Mouse (Mus musculus): ENCODE measurements around the gene Samd4.

The Samd4 gene

DNA sequence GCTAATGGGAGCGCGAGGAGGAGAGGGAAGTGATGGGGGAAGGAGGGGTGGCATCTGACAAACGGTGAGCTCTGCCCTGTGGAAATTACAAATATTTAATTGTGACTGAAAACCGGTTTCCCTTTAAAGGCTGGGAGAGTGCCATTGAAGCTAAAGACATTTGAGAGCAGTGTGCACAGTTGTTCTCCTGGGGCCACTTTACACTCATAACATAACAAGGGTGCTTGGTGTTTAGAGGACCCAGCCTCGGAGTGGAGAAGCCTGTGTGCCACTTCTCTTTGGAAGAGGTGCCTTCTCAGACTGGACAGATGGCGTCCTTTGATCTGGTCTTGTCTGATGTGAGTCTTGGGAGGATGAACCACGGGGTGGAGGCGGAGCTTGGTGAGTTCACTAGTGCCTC lies 26.2 kb downstream of the Samd4 start:
- no peak for DNase-seq (ENCODE audit: low spot score in 2 of 2)

DNA sequence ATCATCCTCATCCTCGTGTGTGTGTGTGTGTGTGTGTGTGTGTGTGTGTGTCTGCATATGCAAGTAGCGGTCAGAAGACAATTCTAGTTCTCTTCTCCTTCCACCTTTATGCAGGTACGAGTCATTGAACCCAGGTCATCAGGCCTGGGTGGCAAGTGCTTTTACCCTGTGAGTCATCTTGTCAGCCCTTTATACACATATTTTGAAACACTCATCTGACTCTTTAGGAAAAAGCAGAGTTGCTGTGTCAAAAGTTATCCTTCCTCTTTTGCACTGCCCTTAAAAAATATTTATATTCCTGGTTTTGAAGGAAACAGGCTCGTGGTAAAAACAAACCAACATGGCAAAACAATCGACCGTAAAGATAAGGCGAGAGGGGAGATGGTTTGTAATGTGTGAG lies 29.8 kb downstream of the Samd4 start:
- no peak for DNase-seq (ENCODE audit: low spot score in 2 of 2)

DNA sequence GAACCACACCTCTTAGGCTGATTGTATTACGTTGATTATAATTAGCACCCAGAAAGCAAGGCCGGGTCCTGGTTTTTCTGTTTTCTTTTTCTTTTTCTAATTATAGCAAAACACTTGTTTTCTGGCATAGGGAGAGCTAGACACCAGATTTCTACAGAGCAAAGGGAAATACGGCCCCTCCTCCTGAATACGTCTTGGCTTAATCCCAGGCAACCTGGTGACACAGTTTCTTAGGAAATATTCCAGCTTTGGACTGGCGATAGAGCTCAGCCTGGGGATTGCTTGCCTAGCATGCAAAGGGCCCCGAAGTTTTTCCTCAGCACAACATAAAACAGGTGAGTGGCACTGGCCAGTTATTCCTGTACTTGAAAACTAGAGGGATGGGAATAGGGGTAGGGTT lies 31.7 kb downstream of the Samd4 start:
- no peak for DNase-seq (ENCODE audit: low spot score in 2 of 2)

DNA sequence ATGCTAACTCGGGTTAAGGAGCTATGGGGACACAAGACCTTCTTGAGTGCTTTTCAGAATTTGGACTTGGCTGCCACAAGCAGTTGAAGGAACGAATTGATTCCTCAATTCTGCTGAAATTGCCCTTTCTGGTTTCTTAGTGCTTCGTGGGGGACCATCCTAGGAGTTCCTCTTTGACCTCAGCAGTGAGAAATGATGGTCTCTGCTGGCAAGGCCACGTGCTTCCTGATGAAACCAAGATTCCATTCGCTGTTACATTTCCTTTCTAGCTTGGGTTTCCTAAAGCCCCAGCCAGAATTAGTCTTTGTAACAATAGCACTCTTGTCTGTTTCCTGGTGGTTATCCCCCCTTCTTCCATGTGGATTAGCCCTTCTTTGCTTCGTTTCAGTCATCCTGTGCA lies 32.9 kb downstream of the Samd4 start:
- DNase-seq (ENCODE audit: low spot score in 2 of 2) = peak in 1 of 2 experiments; percentile 13

DNA sequence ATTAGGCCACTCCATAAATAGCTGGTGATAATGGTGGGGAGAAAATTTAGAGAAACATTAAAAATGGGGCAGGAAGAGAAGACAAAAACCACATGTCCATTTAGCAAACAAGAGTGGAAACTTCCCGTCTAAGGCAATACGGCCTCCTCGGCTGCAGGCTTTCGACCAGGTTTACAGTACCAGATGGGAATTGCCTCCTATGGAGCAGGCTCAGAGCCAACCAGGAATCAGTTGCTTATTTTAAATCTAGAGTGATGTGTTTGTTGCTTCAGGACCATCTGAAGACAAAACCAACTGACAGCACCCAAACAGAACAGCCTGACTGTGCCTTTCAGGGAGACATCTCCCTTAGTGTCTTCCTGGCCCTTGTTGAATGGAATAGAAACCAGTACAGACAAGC lies 33.9 kb downstream of the Samd4 start:
- no peak for DNase-seq (ENCODE audit: low spot score in 2 of 2)

DNA sequence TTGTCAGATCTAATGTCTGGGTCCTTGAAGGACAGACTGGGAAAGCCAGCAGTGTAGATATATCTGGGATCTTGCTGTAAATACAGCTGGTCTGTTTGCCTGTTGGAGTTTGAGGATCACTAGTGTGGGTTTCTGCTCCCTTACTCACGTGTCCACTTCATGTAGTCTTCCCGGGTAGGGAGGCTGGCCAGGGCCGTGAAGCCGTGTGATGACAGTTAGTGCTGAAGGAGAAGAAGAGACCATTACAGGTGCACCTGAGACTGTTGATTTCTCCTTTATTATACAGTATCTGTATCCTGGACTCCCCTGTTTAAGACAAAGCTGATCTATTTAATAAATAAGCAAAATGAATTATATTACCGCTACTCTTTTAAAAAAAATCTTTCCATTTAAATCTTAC lies 34.5 kb downstream of the Samd4 start:
- no peak for DNase-seq (ENCODE audit: low spot score in 2 of 2)

DNA sequence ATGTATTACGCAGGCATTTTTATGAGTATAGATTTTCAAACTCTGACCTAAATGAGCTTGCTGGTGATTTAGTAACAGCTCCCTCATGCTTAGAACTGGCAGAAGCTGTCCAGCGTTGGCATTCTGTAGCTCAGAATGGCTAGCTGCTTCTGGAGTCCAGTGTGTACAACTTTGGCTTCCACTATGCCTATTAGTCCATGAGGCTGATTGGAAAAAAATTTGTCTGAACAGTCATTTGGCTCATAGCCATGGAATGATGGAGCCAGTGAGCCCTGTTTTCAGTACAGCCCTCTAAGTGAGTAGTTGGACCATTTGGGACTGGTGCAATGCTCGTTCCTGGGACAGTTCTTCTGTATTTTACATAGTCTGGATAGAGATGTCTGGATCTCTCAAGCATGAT lies 34.9 kb downstream of the Samd4 start:
- no peak for DNase-seq (ENCODE audit: low spot score in 2 of 2)

DNA sequence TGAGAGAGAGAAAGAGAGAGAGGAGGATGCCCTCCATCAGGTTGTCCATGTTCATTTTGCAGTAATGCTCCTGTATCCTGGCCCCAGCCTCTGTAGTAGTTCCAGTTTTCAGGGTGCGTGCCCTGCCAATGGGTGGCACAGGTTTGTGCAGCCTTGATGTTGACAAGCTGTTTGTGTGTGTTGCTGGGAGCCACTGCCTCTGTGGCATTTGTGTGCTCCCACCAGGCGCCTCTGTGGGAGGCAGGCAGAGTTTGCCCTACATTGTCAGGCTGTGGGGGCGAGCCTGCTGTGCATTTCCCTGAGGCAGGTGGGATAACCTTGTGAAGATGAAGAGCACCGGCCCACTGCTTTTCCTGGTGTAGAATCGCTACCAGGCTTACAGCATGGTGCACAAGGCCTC lies 37.8 kb downstream of the Samd4 start:
- DNase-seq (ENCODE audit: low spot score in 2 of 2) = no peak

DNA sequence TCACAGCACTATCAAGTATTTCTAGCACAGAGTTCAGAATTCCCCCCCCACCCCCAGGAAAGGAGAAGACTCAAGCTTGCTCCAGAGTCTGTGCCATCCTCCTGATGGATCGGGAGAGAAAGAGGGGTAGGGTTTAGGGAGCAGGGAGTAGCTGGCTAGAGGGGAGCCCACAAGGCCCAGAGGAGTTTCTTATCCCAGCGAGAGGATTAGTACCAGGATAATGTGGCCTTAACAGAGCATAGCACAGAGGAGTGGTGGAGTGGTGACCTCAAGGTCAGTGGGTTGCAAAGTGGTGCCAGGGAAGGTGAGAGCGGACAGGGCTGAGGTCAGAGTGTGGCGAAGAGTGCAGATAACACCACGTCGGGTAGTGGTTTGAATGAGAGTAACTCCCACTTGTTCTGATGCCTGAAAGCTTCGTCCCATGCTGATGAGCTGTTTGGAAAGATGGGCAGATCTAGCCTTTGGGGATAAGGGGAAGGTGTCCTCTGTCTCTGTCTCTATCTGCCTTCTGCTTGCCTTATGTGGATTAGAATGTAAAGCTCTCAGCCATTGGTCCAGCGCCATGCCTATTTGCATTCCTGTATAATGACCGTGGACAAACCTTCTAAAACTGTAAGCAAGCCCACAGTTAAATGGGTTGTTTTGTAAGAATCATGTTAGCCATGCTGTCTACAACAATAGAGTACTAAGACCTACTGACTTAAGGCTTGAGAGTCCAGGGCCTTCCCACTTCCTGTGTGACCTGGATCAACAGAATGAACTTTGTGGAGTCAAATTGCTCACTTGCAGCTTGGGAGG lies 38.7 kb downstream of the Samd4 start:
- DNase-seq (ENCODE audit: low spot score in 2 of 2) = no peak

DNA sequence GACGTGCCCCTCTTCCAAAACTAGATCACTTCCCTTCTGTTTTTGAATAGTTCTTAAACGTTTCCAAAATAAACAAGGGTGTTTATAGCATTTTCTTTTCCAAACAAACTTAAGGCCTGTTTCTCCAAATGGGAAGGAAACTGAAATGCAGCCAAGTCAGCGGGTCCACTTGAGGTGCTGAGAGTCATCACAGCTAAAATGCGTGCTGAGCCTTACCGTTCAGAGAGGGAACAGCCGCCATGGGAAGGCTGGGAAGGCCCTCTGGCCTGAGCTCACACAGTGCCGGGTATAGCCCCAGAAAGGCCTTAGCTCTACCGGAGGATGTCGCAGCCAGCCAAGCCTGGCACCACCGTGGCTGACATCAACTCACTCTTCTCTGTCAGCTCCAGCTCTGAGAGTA lies 41.3 kb downstream of the Samd4 start:
- DNase-seq (ENCODE audit: low spot score in 2 of 2) = no peak

DNA sequence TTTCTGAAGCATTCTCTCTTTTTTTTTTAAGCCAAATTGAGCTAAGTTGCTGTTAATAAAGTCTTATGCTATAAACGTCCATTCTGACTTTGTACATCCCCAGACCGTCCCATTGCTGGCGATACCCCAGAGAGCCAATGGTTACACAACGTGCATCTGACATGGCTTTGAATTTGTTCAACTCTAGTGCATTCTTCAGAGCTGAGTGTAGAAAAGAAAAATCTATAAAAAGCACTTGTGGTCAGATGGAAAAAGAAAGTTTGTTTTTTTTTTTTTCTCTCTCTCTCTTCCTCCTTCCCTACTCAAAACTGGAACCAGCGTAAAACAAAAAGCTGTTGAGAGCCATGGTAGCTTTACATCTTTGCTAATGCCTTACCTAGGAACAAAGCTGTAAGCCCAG lies 41.8 kb downstream of the Samd4 start:
- DNase-seq (ENCODE audit: low spot score in 2 of 2) = no peak

DNA sequence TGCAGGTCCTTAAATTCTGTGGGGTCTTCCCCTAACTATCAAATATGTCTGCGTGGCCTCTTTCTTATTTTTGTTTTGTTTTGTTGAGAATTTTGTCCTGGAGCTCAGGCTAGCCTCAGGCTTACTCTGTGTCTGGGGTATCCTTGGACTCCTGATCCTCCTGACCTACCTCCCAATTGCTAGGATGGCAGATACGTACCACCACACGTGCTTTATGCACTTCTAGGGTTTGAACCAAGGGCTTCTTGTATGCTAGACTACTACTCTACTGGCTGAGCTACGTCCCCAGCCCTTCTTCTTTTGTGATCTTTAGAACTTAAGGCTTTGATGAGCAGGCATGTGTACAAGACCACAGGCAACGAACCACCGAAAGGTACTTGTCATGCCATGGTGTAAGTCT lies 45.9 kb downstream of the Samd4 start:
- no peak for DNase-seq (ENCODE audit: low spot score in 2 of 2)

DNA sequence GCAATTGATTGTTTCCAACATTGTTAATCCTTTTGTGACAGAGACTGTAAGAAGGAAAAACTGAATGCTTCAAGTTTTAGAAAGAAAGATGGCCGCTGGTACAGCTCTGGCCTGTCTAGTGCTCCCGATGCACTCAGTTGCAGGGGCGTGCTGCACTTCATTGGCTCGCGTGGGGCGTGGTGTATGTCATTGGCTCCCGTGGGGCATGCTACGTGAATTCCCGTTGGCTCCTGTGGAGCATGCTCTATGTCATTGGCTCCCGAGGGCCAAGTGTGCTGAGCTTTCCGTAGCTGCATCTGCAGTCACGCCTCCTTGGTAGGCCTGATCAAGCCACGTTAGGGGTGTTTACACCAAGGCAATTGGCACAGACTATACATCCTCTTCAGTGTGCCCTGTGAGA lies 49.5 kb downstream of the Samd4 start:
- no peak for DNase-seq (ENCODE audit: low spot score in 2 of 2)

DNA sequence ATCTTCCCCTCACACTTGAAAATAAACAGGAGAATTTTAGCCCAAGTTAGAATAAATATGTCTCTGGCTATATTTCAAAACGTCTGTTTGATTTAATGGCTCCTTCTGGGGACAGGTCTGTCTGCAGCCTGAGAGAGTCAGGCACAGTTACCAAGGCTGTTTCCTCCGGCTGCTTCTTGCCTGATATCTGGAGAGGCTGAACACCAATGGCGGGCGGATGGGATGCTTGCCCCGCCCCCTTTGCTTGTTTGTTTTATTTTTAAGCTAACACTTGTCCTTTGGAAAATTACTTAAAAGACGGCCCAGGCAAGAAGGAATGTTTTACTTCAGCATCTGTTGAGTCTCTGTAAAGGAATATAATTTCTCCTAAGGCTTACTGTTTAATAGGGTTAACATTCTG lies 50.1 kb downstream of the Samd4 start:
- no peak for DNase-seq (ENCODE audit: low spot score in 2 of 2)

DNA sequence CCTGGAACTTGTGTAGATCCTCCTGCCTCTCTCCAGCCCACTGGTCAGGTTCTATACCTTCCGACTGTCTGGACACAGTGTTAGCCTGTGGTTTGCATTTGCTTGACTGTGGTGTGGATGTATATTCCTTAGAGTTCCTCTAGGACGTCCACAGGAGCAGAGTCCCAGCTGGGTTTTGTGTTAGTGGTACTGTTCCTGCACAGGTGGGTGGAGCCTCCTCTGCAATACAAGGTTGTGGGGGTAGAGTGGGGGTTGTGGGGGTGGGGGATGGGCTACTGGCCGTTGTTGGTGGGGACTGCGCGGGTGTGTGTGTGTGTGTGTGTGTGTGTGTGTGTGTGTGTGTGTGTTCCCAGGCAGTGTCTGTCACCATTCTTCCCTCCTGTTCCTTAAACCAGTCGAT lies 58.4 kb downstream of the Samd4 start:
- no peak for DNase-seq (ENCODE audit: low spot score in 2 of 2)

DNA sequence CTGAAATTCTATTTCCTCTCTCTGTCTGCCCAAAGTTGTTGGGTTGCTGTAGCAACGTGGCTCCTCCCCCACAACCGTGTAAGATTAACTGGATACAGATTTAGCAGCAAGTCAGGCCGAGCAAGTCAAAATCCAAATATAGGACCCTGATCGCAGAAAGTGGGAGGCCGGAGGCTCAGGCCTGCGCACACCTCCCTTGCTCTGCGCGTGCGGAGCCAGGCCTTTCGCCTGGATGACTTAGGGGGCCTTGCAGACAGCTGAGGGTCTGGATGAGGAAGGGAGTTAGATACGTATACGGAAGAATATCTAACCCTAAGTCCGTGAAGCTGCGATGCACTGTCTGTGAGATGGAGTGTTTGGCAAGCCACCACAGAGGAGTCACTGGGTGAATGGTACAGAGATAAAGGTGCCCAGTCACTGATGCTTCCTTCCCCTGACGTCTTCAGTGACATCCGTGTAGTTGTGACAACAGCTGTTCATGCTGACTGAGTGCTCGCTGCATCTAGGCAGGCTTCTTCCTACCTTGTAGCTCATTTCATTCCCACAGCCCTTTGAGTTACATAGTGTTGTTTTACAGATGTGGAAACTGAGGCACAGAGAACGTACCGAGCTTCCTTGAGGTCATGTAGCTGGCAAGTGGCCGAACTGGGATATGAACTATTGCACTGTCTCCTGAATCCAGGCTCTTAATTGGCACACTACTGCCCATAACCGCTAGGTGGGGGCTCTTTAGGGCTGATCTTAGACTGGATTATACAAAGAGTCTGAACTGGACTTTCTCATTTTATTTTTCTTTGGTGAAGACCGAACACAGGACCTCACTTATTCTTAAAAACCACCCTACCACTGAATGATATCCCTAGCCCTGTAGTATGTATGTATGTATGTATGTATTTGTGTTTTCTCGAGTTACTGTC lies 59.5 kb downstream of the Samd4 start:
- DNase-seq (ENCODE audit: low spot score in 2 of 2) = no peak

DNA sequence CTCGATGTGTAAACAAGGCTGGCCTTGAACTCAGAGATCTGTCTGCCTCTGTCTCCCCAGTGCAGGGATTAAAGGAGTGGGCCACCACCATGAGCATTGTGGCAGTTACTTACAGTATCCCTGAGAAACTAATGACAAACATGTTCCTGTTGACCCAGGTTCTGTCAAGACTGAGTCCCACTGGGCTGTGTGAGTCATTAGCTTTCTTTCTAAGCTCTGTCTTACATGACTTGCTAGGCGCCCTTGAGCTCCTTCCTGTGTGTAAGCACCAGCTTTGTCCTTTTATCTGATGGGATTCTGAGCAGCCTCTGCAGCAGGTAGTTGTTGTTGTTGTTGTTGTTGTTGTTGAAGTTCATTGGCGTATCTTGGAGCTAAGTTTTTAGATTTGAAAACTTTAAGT lies 61.8 kb downstream of the Samd4 start:
- no peak for DNase-seq (ENCODE audit: low spot score in 2 of 2)

DNA sequence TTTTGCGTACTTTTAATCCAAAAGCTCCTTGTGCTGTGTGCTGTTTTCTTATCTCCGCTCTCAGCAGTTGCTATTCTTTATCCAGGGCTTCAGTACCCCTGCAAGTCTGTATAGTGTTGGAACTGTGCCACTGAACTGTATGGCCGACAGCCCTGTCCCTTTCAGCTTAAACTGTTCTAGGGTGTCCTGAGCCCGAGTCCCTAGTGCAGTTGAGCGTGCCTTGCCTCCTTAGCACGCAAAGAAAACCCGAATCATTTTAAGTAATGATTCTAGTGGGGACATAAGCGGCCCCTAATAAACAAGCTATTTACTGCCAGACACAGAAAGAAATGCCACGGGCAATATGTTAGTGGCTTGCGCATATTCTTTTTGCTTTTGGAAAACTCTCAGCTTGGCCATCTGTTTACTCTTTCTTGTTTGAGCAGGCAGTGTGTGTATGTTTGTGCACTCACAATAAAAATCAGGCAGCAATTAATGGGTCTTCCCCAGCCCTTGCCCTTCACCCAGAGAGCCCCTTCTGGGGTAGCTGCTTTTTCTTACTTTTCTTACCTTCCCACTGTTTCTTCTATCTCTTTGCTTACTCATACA lies 63.3 kb downstream of the Samd4 start:
- no peak for DNase-seq (ENCODE audit: low spot score in 2 of 2)

DNA sequence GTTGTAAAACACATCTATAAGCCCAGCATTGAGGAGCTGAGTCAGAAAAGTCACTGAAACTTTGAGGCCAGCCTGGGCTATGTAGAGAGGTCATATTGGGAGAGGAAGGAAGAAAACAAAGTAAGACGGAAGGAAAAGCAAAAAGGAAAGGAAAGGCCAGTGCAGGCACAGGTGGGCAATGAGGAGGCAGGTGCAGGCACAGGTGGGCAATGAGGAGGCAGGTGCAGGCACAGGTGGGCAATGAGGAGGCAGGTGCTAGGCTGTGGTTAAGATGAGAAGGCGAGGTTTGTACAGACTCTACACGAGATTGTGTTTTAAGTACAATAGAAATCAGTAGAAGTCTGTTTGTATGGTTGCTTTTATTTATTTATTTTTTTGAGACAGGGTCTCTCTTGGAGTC lies 65.0 kb downstream of the Samd4 start:
- no peak for DNase-seq (ENCODE audit: low spot score in 2 of 2)

DNA sequence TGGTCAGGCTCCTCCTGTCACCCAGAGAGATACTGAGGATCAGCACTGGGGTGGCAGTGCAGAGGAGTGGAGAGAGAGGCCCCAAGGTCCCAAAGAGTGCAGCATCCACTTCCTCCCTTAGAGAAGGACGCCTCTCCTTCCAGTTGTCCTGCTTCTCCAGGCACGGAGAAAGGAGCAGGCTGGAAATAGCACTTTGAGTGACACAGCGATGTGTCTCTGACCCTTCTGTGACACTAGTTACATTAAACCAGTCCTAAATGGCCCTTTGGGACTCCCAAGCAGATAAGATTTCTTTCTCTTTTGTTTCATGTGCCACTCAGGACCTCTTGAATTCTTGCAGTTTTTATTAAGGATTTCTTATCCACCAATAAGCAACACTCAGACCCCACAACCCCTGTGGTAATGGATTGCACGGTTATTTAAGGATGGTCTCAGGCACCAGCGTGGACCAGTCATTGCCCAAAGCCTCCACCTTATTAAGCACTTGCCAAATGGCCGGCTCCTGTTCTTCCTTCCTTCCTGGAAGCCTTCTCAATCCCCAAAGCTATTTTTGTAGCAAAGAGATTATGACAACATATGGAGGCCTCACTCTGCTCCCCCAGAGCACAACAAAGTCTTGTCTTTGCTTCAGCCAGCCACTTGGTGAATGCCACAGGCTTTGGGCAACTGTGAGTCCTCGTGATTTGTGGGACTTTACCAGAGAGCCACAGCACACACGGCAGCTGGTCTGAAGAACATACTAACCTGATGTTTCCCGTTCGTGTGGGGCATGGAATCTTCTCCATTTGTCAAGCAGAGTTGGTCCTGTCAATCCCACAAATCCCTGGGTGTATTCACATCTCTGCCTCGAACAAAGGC lies 68.1 kb downstream of the Samd4 start:
- no peak for DNase-seq (ENCODE audit: low spot score in 2 of 2)

DNA sequence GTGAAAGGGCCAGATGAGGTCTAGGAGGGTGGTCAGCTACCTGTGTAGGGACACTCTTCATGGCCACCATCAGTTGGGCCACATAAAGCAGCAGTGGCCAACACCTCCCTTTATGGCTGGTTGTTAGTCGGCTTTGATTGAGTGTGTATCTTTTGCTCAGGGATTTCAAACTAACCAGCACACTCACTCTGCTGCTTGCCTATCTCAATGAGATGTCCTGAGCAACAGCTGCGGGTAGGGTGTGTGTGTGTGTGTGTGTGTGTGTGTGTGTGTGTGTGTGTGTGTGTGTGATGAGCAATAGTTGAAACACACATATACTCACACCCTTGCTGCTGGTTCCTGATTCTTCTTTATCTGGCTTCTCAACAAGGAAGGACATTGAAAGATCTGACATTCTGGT lies 69.6 kb downstream of the Samd4 start:
- DNase-seq (ENCODE audit: low spot score in 2 of 2) = no peak

DNA sequence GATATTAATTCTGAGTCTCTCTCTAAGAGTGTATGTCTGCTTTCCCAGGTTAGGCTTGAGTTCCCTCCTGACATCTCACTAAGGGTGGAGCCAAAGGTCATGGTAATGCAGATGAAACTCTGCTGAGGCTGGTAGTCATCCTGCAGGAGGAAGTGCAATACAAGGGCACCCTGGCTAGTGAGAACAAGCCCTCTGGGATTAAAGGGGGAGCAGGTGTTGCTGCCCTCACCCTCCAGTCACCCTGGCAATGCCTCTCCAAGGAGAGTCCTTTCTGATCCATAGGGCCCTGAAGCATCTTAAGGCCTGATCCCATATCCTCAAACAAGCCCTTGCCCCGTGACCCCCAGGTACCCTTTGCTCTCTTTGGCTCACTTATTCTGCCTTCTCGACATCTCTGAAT lies 72.5 kb downstream of the Samd4 start:
- DNase-seq (ENCODE audit: low spot score in 2 of 2) = no peak

Measured in spleen, postnatal 36 days (tissue).